Mouse (Mus musculus): ENCODE data around the gene Ifna7.

DNA sequence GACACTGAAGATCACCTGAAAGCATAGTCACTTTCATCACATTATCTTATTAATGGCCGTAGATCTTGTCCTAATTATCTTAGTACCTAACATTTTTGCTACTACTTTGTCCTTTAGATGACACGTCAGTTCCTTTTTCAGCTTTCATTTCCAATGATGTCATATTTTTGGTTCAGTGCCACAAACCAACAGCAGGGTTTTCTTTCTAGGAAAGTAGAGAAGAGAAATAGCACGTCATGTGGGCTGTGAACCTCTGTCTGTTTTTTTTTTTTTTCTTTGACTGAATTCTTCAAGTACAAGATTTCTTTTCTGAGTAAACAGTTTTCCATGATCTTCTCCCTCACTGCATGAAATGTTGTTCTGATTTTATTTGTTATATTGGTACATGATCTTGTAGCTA is 24.0 kb downstream of the Ifna7 start:
- TF ChIP-seq CTCF (IDR thresholded peaks at IDR 0.05; ENCODE audit: low read depth, low read length) (no peak), POLR2A (IDR thresholded peaks at IDR 0.05; ENCODE audit: borderline replicate concordance, low read depth, low read length) (no peak)

All from bone marrow macrophage, adult 2 months (primary cell).